Mouse (Mus musculus): Measurements from ENCODE around the gene Mrap2.

DNA sequence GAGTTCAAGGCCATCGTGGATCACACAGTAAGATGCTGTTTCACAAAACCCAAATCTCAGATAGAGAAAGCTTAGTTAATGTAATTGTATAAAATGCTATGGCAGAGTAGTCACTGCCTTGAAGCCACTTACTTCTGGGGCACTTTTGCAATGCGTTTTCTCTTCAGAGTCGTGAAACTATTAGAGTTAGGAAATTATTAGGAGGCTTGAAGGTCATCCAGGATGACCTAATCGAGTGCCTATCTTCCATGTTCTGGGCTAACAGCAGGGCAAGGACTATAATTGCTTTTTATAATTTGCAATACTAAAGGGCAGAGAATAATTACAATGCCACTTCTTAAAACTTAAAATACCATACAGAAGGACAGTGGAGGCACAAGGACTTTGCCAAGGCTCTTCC lies 43.2 kb downstream of the Mrap2 start:
- TF ChIP-seq POLR2A (IDR thresholded peaks at IDR 0.05; ENCODE audit: borderline replicate concordance, control insufficient read depth, low read depth, low read length) (no peak), CTCF (IDR thresholded peaks at IDR 0.05; ENCODE audit: control insufficient read depth, insufficient read depth, low read length) (no peak)
